Mouse (Mus musculus): ENCODE data around the gene Ddah2. TPM values are rescaled to one million over a fixed set of nuclear protein-coding genes. Genes with fewer than 3 reads are reported as not detected.

Ddah2 gene
- polyA plus RNA-seq, 1 experiment from 2014 or later, result 517 TPM

GRCm38 (mm10) chr17:35104079-35104478 lies 45.2 kb downstream of the Ddah2 start:
- Histone ChIP-seq H3K27me3 (no peaks in the 10 kb centered on the region), H3K27ac (no peak overlapping the region), H3K4me1 (peaks cover 4% of the 10 kb centered on the region; the same call in 1 of the 2 replicates), H3K9me3 (replicated peaks) (no peaks in the 10 kb centered on the region), H3K36me3 (peaks cover 50% of the 10 kb centered on the region), H3K9ac (no peak overlapping the region), H3K4me3 (no peak overlapping the region), H3K4me2 (replicated peaks) (no peak overlapping the region)
- 92% methylated on average over 7 of the region's 7 CpGs for WGBS
- ATAC-seq (ENCODE audit: low FRiP score), result no peak

GRCm38 (mm10) chr17:35104754-35105153 lies 45.9 kb downstream of the Ddah2 start:
- Histone ChIP-seq H3K36me3 (peaks cover 43% of the 10 kb centered on the region), H3K4me1 (peaks cover 4% of the 10 kb centered on the region; the same call in 1 of the 2 replicates), H3K4me3 (no peak overlapping the region), H3K4me2 (replicated peaks) (no peak overlapping the region), H3K9ac (no peak overlapping the region), H3K9me3 (replicated peaks) (no peaks in the 10 kb centered on the region), H3K27ac (no peak overlapping the region), H3K27me3 (no peaks in the 10 kb centered on the region)
- no peak for ATAC-seq (ENCODE audit: low FRiP score)
- WGBS, result 78% methylated on average over 6 of the region's 6 CpGs

GRCm38 (mm10) chr17:35105740-35106389 lies 47.0 kb downstream of the Ddah2 start:
- peaks cover 4% of the 10 kb centered on the region; the same call in 1 of the 2 replicates for H3K4me1 ChIP-seq
- H3K4me3 ChIP-seq, result no peak overlapping the region
- H3K4me2 ChIP-seq (replicated peaks), result peak overlapping the region; percentile 37
- no peak overlapping the region for H3K27ac ChIP-seq
- ATAC-seq (ENCODE audit: low FRiP score), result no peak
- peak overlapping the region; percentile 51 for H3K9ac ChIP-seq
- WGBS, result 26% methylated on average over 13 of the region's 13 CpGs
- H3K36me3 ChIP-seq, result peaks cover 32% of the 10 kb centered on the region
- H3K27me3 ChIP-seq, result no peaks in the 10 kb centered on the region
- H3K9me3 ChIP-seq (replicated peaks), result no peaks in the 10 kb centered on the region

GRCm38 (mm10) chr17:35106522-35106921 lies 47.7 kb downstream of the Ddah2 start:
- no peak overlapping the region for H3K4me3 ChIP-seq
- 62% methylated on average over 3 of the region's 3 CpGs for WGBS
- H3K27ac ChIP-seq, result no peak overlapping the region
- H3K36me3 ChIP-seq, result peaks cover 25% of the 10 kb centered on the region
- no peak for ATAC-seq (ENCODE audit: low FRiP score)
- H3K4me1 ChIP-seq, result peaks cover 4% of the 10 kb centered on the region; the same call in 1 of the 2 replicates
- H3K27me3 ChIP-seq, result no peaks in the 10 kb centered on the region
- H3K9me3 ChIP-seq (replicated peaks), result no peaks in the 10 kb centered on the region
- H3K9ac ChIP-seq, result no peak overlapping the region; the same call in 1 of the 2 replicates
- no peak overlapping the region for H3K4me2 ChIP-seq (replicated peaks)

- ATAC-seq (ENCODE audit: low FRiP score), result no peak
- no peak within 1 kb of the TSS for H3K4me2 ChIP-seq (replicated peaks)
- no peak within 1 kb of the TSS for H3K9ac ChIP-seq
- no peaks in the 10 kb centered on the region for H3K27me3 ChIP-seq
- no peak within 1 kb of the TSS for H3K27ac ChIP-seq
- 82% methylated on average over 6 of the region's 6 CpGs for WGBS
- H3K36me3 ChIP-seq, result peaks cover 9% of the 10 kb centered on the region
- no peak within 1 kb of the TSS for H3K4me3 ChIP-seq
- no peaks in the 10 kb centered on the region for H3K9me3 ChIP-seq (replicated peaks)
- peaks cover 4% of the 10 kb centered on the region; the same call in 1 of the 2 replicates for H3K4me1 ChIP-seq
Observed at GRCm38 (mm10) chr17:35108097-35108496, 49.3 kb downstream of the Ddah2 start, which contains the start of gene Ly6g5c. Gene Ly6g5c, plus strand, starts transcription at chr17:35108279.

Other genes starting within 250 kb of the Ddah2 start
- 25.0 and 26.7 TPM in 2 replicates for gene Stk19, start 222.1 kb upstream of the Ddah2 start, polyA plus RNA-seq (2016; fragmentation: Nextera tagmentation; extraction: Ambion mirVana)
- 62.5 and 70.2 TPM in 2 replicates for gene Dxo, start 222.0 kb upstream of the Ddah2 start, polyA plus RNA-seq (2016; fragmentation: Nextera tagmentation; extraction: Ambion mirVana)
- gene Skiv2l, start 208.8 kb upstream of the Ddah2 start, polyA plus RNA-seq (2016; fragmentation: Nextera tagmentation; extraction: Ambion mirVana), result 64.9 and 65.8 TPM in 2 replicates
- gene Nelfe, start 208.6 kb upstream of the Ddah2 start, polyA plus RNA-seq (2016; fragmentation: Nextera tagmentation; extraction: Ambion mirVana), result 95.2 and 111 TPM in 2 replicates
- 2.2 TPM in 2 replicates for gene Cfb, start 196.5 kb upstream of the Ddah2 start, polyA plus RNA-seq (2016; fragmentation: Nextera tagmentation; extraction: Ambion mirVana)
- gene Zbtb12, start 179.6 kb upstream of the Ddah2 start, polyA plus RNA-seq (2016; fragmentation: Nextera tagmentation; extraction: Ambion mirVana), result 12.0 and 12.8 TPM in 2 replicates
- 0.10 and 0.29 TPM in 2 replicates for gene Gm20547, start 177.0 kb upstream of the Ddah2 start, polyA plus RNA-seq (2016; fragmentation: Nextera tagmentation; extraction: Ambion mirVana)
- 1.4 and 2.6 TPM in 2 replicates for gene C2, start 160.8 kb upstream of the Ddah2 start, polyA plus RNA-seq (2016; fragmentation: Nextera tagmentation; extraction: Ambion mirVana)
- 110 and 113 TPM in 2 replicates for gene Ehmt2, start 160.6 kb upstream of the Ddah2 start, polyA plus RNA-seq (2016; fragmentation: Nextera tagmentation; extraction: Ambion mirVana)
- gene Slc44a4, start 144.6 kb upstream of the Ddah2 start, polyA plus RNA-seq (2016; fragmentation: Nextera tagmentation; extraction: Ambion mirVana), result 0.13 and 0.15 TPM in 2 replicates
- gene Neu1, start 127.8 kb upstream of the Ddah2 start, polyA plus RNA-seq (2016; fragmentation: Nextera tagmentation; extraction: Ambion mirVana), result 25.2 and 28.2 TPM in 2 replicates
- 0.08 and 0.25 TPM in 2 replicates for gene Hspa1b, start 99.8 kb upstream of the Ddah2 start, polyA plus RNA-seq (2016; fragmentation: Nextera tagmentation; extraction: Ambion mirVana)
- 0.99 TPM in 1 of 2 replicates, not detected in the other for gene Gm20481, start 89.1 kb upstream of the Ddah2 start, polyA plus RNA-seq (2016; fragmentation: Nextera tagmentation; extraction: Ambion mirVana)
- 2.2 and 3.1 TPM in 2 replicates for gene Hspa1a, start 86.9 kb upstream of the Ddah2 start, polyA plus RNA-seq (2016; fragmentation: Nextera tagmentation; extraction: Ambion mirVana)
- gene Hspa1l, start 86.3 kb upstream of the Ddah2 start, polyA plus RNA-seq (2016; fragmentation: Nextera tagmentation; extraction: Ambion mirVana), result 1.3 TPM in 2 replicates
- gene Lsm2, start 77.2 kb upstream of the Ddah2 start, polyA plus RNA-seq (2016; fragmentation: Nextera tagmentation; extraction: Ambion mirVana), result 128 and 158 TPM in 2 replicates
- gene Vars, start 58.0 kb upstream of the Ddah2 start, polyA plus RNA-seq (2016; fragmentation: Nextera tagmentation; extraction: Ambion mirVana), result 109 and 110 TPM in 2 replicates
- 0.12 and 0.20 TPM in 2 replicates for gene Vwa7, start 42.5 kb upstream of the Ddah2 start, polyA plus RNA-seq (2016; fragmentation: Nextera tagmentation; extraction: Ambion mirVana)
- gene Sapcd1, start 31.0 kb upstream of the Ddah2 start, polyA plus RNA-seq (2016; fragmentation: Nextera tagmentation; extraction: Ambion mirVana), result 2.4 and 3.6 TPM in 2 replicates
- gene Msh5, start 12.3 kb upstream of the Ddah2 start, polyA plus RNA-seq (2016; fragmentation: Nextera tagmentation; extraction: Ambion mirVana), result 3.0 and 3.1 TPM in 2 replicates
- 157 and 159 TPM in 2 replicates for gene Clic1, start 9.1 kb upstream of the Ddah2 start, polyA plus RNA-seq (2016; fragmentation: Nextera tagmentation; extraction: Ambion mirVana)
- not detected in 2 replicates for gene Ly6g6c, start 6.4 kb downstream of the Ddah2 start, polyA plus RNA-seq (2016; fragmentation: Nextera tagmentation; extraction: Ambion mirVana)
- 0.46 and 0.52 TPM in 2 replicates for gene Mpig6b, start 7.1 kb downstream of the Ddah2 start, polyA plus RNA-seq (2016; fragmentation: Nextera tagmentation; extraction: Ambion mirVana)
- gene Ly6g6e, start 17.9 kb downstream of the Ddah2 start, polyA plus RNA-seq (2016; fragmentation: Nextera tagmentation; extraction: Ambion mirVana), result not detected in 2 replicates
- 2.1 and 2.3 TPM in 2 replicates for gene Ly6g6d, start 19.0 kb downstream of the Ddah2 start, polyA plus RNA-seq (2016; fragmentation: Nextera tagmentation; extraction: Ambion mirVana)
- gene Ly6g6f, start 26.6 kb downstream of the Ddah2 start, polyA plus RNA-seq (2016; fragmentation: Nextera tagmentation; extraction: Ambion mirVana), result 0.47 and 0.62 TPM in 2 replicates
- gene Abhd16a, start 30.2 kb downstream of the Ddah2 start, polyA plus RNA-seq (2016; fragmentation: Nextera tagmentation; extraction: Ambion mirVana), result 78.6 and 81.1 TPM in 2 replicates
- not detected in 2 replicates for gene Ly6g5c, start 49.2 kb downstream of the Ddah2 start, polyA plus RNA-seq (2016; fragmentation: Nextera tagmentation; extraction: Ambion mirVana)
- gene Ly6g5b, start 56.4 kb downstream of the Ddah2 start, polyA plus RNA-seq (2016; fragmentation: Nextera tagmentation; extraction: Ambion mirVana), result 1.4 and 1.5 TPM in 2 replicates
- 19.8 and 20.8 TPM in 2 replicates for gene Gpank1, start 62.4 kb downstream of the Ddah2 start, polyA plus RNA-seq (2016; fragmentation: Nextera tagmentation; extraction: Ambion mirVana)
- 237 and 276 TPM in 2 replicates for gene Csnk2b, start 63.0 kb downstream of the Ddah2 start, polyA plus RNA-seq (2016; fragmentation: Nextera tagmentation; extraction: Ambion mirVana)
- 7.3 and 7.7 TPM in 2 replicates for gene D17H6S53E, start 67.3 kb downstream of the Ddah2 start, polyA plus RNA-seq (2016; fragmentation: Nextera tagmentation; extraction: Ambion mirVana)
- 0.39 TPM in 1 of 2 replicates, not detected in the other for gene Apom, start 73.0 kb downstream of the Ddah2 start, polyA plus RNA-seq (2016; fragmentation: Nextera tagmentation; extraction: Ambion mirVana)
- 87.9 and 88.3 TPM in 2 replicates for gene Bag6, start 76.1 kb downstream of the Ddah2 start, polyA plus RNA-seq (2016; fragmentation: Nextera tagmentation; extraction: Ambion mirVana)
- gene Prrc2a, start 105.9 kb downstream of the Ddah2 start, polyA plus RNA-seq (2016; fragmentation: Nextera tagmentation; extraction: Ambion mirVana), result 206 and 213 TPM in 2 replicates
- 7.8 and 7.9 TPM in 2 replicates for gene Aif1, start 117.0 kb downstream of the Ddah2 start, polyA plus RNA-seq (2016; fragmentation: Nextera tagmentation; extraction: Ambion mirVana)
- 6.1 and 6.9 TPM in 2 replicates for gene Lst1, start 129.4 kb downstream of the Ddah2 start, polyA plus RNA-seq (2016; fragmentation: Nextera tagmentation; extraction: Ambion mirVana)
- 0.54 and 0.81 TPM in 2 replicates for gene Ltb, start 135.4 kb downstream of the Ddah2 start, polyA plus RNA-seq (2016; fragmentation: Nextera tagmentation; extraction: Ambion mirVana)
- 0.14 TPM in 1 of 2 replicates, not detected in the other for gene Tnf, start 143.0 kb downstream of the Ddah2 start, polyA plus RNA-seq (2016; fragmentation: Nextera tagmentation; extraction: Ambion mirVana)
- gene Lta, start 146.3 kb downstream of the Ddah2 start, polyA plus RNA-seq (2016; fragmentation: Nextera tagmentation; extraction: Ambion mirVana), result not detected in 2 replicates
- 0.62 TPM in 1 of 2 replicates, not detected in the other for gene Gm16181, start 161.8 kb downstream of the Ddah2 start, polyA plus RNA-seq (2016; fragmentation: Nextera tagmentation; extraction: Ambion mirVana)
- gene Atp6v1g2, start 174.6 kb downstream of the Ddah2 start, polyA plus RNA-seq (2016; fragmentation: Nextera tagmentation; extraction: Ambion mirVana), result 21.1 and 23.0 TPM in 2 replicates
- 12.1 and 12.2 TPM in 2 replicates for gene Nfkbil1, start 176.8 kb downstream of the Ddah2 start, polyA plus RNA-seq (2016; fragmentation: Nextera tagmentation; extraction: Ambion mirVana)
- gene Ddx39b, start 182.7 kb downstream of the Ddah2 start, polyA plus RNA-seq (2016; fragmentation: Nextera tagmentation; extraction: Ambion mirVana), result 480 and 488 TPM in 2 replicates
- 38.6 and 46.0 TPM in 2 replicates for gene H2-D1, start 203.7 kb downstream of the Ddah2 start, polyA plus RNA-seq (2016; fragmentation: Nextera tagmentation; extraction: Ambion mirVana)

Data from hindbrain, embryonic 12.5 days (tissue).